Mouse (Mus musculus) forebrain, embryonic 13.5 days (tissue): ENCODE measurements around the gene Tcam1. TPM values are rescaled to one million over a fixed set of nuclear protein-coding genes. Genes with fewer than 3 reads are reported as not detected.

Experiments
- ATAC-seq: fragments of 200-750 bp; cut with Nextera tagmentation; 2 replicates; pipeline ENCODE4 v1.8.0; 2017
- H3K27ac ChIP-seq: fragments of 300-500 bp; sonication (generic); 2 replicates; pipeline ENCODE4 v1.5.1; 2015; ENCODE audit warnings: inconsistent platforms, mild to moderate bottlenecking, moderate library complexity
- H3K27me3 ChIP-seq: fragments of 300-500 bp; sonication (generic); 2 replicates; pipeline ENCODE4 v1.6.1; 2015; ENCODE audit warnings: mild to moderate bottlenecking, inconsistent platforms
- H3K36me3 ChIP-seq: fragments of 300-500 bp; sonication (generic); 2 replicates; pipeline ENCODE4 v1.6.1; 2015; ENCODE audit warnings: mild to moderate bottlenecking, inconsistent platforms; ENCODE audit not compliant: poor library complexity, severe bottlenecking
- H3K4me1 ChIP-seq: fragments of 300-500 bp; sonication (generic); 2 replicates; pipeline ENCODE4 v1.6.1; 2015; ENCODE audit warnings: inconsistent platforms
- H3K4me2 ChIP-seq: fragments of 300-500 bp; sonication (generic); 2 replicates; pipeline ENCODE4 v1.6.1; 2015; ENCODE audit warnings: inconsistent platforms, mild to moderate bottlenecking, moderate library complexity
- H3K4me3 ChIP-seq: fragments of 300-500 bp; sonication (generic); 2 replicates; pipeline ENCODE4 v1.5.1; 2015; ENCODE audit warnings: mild to moderate bottlenecking, inconsistent platforms
- H3K9ac ChIP-seq: fragments of 300-500 bp; sonication (generic); 2 replicates; pipeline ENCODE4 v1.6.1; 2015; ENCODE audit warnings: mild to moderate bottlenecking, inconsistent platforms
- H3K9me3 ChIP-seq: fragments of 300-500 bp; sonication (generic); replicated peaks from 2 replicates; pipeline ENCODE4 v1.6.1; 2016; ENCODE audit warnings: inconsistent platforms
- WGBS: fragments of 180-500 bp; shearing (Covaris S2); methylation state at CpG from one replicate; pipeline ENCODE4 v1.1.7; 2015; 5-methylcytosine and 5-hydroxymethylcytosine counted together
- polyA plus RNA-seq: library from polyadenylated mRNA; unstranded; fragments of >200 nt; fragmentation: Nextera tagmentation; extraction: Ambion mirVana; gene quantifications from 2 replicates; pipeline ENCODE4 v1.2.1, GENCODE M21; 2015

Tcam1 gene
- polyA plus RNA-seq, 1 experiment from 2014 or later = 0.10 TPM

DNA sequence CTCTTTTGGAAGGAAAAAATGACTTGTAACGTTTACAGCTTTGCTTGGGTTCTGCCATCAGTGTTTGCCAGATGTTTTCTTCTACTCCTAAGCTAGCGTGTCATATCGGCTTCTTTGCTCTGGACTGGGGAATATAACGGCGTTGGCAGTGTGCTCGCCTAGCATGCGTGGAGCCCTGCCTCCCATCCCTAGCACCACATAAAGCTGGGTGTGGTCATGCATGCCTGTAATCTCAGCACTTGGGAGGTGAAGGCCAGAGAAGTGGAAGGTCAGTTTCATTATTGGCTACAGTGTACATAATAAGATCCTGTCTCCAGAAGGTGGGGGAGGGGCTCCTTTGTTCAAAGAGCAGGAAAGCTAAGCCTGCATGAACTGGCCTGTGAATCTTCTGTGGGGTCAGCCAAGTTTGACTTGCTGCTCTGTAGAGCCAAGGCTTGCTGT, 1.5 kb upstream of the Tcam1 start:
- ATAC-seq = no peak
- whole genome bisulfite sequencing = 93% methylated on average over 7 of the region's 7 CpGs
- Histone ChIP-seq H3K36me3 (no peaks in the 10 kb centered on the region), H3K27me3 (0 out of 2 replicates have a peak, but pooled peaks cover 4% of the 10 kb centered on the region), H3K4me2 (no peak overlapping the region), H3K9me3 (no peaks in the 10 kb centered on the region), H3K4me1 (peaks cover 22% of the 10 kb centered on the region), H3K9ac (no peak overlapping the region), H3K27ac (no peak overlapping the region), H3K4me3 (no peak overlapping the region)

DNA sequence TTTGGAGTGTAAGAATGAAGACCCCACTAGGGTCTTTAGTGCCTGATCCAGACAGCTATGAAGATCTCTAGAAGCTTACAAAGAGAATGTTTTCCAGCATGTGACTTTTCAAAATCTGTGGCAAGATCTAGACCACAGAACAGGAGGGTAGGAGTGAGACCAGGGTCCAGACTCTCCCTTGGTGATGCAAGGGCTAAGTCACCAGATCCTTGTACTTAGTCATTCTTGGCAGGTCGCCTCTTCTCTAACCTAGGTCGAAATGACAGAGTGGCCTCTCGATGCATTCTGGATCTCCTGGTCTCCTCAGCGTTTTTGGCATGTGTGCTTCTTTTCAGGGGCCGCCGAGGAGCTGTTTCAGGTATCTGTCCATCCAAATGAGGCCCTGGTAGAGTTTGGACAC, 6.0 kb downstream of the Tcam1 start:
- WGBS = 85% methylated on average over 6 of the region's 6 CpGs
- ATAC-seq = no peak
- no peak overlapping the region for H3K27ac ChIP-seq

DNA sequence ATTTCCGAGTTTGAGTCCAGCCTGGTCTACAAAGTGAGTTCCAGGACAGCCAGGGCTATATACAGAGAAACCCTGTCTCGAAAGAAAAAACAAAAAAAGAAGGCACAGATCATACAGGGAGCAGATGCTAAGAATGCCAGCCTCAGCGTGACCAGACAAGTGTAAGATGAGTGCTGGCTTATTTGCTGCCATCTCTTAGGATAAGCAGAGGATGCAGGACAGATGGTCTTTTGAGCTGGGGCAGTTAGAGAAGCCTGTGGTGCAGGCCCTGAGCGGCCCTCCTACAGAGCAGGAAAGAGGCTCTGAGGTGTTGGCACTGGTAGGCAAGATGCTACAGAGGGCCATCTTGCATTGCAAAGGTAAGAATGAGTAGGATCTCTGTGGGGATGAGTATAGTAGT, 6.9 kb downstream of the Tcam1 start:
- Histone ChIP-seq H3K36me3 (no peaks in the 10 kb centered on the region), H3K9me3 (no peaks in the 10 kb centered on the region), H3K27ac (no peak overlapping the region), H3K9ac (no peak overlapping the region), H3K4me3 (no peak overlapping the region), H3K4me1 (peaks cover 9% of the 10 kb centered on the region), H3K4me2 (no peak overlapping the region), H3K27me3 (no peaks in the 10 kb centered on the region)
- no peak for ATAC-seq
- WGBS = 81% methylated on average over 4 of the region's 4 CpGs

More for the DNA sequence above, 6.0 kb downstream of the Tcam1 start:
- Histone ChIP-seq H3K4me1 (peaks cover 9% of the 10 kb centered on the region), H3K9ac (no peak overlapping the region), H3K9me3 (no peaks in the 10 kb centered on the region), H3K4me2 (no peak overlapping the region), H3K4me3 (no peak overlapping the region), H3K27me3 (0 out of 2 replicates have a peak, but pooled peaks cover 4% of the 10 kb centered on the region), H3K36me3 (no peaks in the 10 kb centered on the region)

DNA sequence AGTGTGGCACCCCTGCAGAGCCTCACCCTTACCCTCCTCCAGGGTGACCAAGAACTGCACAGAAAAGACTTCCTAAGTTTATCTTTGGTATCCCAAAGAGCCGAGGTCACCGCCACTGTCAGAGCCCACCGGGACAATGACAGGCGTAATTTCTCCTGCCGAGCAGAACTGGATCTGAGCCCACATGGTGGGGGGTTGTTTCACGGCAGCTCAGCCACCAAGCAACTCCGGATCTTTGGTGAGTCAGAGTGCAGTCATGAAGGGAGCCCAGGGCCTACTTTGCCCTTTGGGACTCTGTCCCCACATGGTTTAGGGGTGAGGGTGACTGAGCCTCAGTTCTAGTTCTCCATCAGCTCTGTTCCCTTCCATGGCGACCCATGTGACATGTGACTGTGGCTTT, 7.7 kb downstream of the Tcam1 start:
- Histone ChIP-seq H3K4me3 (no peak overlapping the region), H3K4me1 (peaks cover 9% of the 10 kb centered on the region), H3K27me3 (no peaks in the 10 kb centered on the region), H3K27ac (no peak overlapping the region), H3K4me2 (no peak overlapping the region), H3K9ac (no peak overlapping the region), H3K36me3 (no peaks in the 10 kb centered on the region), H3K9me3 (no peaks in the 10 kb centered on the region)
- 76% methylated on average over 8 of the region's 8 CpGs for WGBS
- ATAC-seq = no peak

DNA sequence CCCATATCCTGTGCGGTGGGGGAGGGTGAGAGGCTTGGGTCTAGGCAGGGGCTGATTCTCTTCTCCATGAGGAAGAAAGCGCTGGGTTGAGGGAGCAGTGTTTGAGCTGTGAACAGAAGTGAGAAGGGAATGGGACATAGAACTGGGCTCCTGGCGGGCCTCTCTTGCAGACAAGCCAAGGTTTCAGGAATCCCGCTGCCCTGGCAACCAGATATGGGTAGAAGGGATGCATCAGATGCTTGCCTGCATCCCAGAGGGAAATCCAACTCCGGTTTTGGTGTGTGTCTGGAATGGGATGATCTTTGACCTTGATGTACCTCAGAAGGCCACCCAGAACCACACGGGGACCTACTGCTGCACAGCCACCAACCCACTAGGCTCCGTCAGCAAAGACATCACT, 9.7 kb downstream of the Tcam1 start:
- H3K4me2 ChIP-seq = no peak overlapping the region
- H3K4me3 ChIP-seq = no peak overlapping the region
- H3K27me3 ChIP-seq = no peaks in the 10 kb centered on the region
- no peaks in the 10 kb centered on the region for H3K36me3 ChIP-seq
- no peak overlapping the region for H3K27ac ChIP-seq
- H3K9me3 ChIP-seq = no peaks in the 10 kb centered on the region
- no peak for ATAC-seq
- 93% methylated on average over 7 of the region's 7 CpGs for WGBS
- peaks cover 9% of the 10 kb centered on the region for H3K4me1 ChIP-seq
- no peak overlapping the region for H3K9ac ChIP-seq

DNA sequence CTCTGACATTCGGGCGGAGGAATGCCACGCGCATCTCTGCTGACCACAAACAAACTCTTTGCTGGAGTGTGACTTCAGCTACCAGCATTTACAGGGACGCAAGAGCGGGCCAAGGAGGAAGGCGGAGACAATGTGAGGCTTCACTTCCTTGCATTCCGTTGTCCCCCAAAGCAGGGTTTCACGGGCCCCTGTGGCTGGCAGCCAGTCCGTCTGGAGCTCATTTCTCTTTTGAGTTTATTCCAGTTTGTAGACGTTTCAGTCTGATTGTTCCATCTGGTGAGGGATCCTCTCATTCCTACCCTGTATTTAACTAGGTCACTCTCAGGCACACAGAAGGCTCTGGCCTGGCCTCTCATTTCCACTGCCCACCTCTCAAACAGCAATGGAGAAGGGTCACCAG, 10.5 kb downstream of the Tcam1 start:
- no peak overlapping the region for H3K4me3 ChIP-seq
- H3K4me2 ChIP-seq = no peak overlapping the region
- H3K4me1 ChIP-seq = peaks cover 9% of the 10 kb centered on the region
- 0 out of 2 replicates have a peak overlapping the region, but pooled peaks have one; percentile 21 for H3K9ac ChIP-seq
- no peaks in the 10 kb centered on the region for H3K9me3 ChIP-seq
- 68% methylated on average over 11 of the region's 11 CpGs for WGBS
- no peaks in the 10 kb centered on the region for H3K36me3 ChIP-seq
- no peak overlapping the region for H3K27ac ChIP-seq
- H3K27me3 ChIP-seq = no peaks in the 10 kb centered on the region
- no peak for ATAC-seq

DNA sequence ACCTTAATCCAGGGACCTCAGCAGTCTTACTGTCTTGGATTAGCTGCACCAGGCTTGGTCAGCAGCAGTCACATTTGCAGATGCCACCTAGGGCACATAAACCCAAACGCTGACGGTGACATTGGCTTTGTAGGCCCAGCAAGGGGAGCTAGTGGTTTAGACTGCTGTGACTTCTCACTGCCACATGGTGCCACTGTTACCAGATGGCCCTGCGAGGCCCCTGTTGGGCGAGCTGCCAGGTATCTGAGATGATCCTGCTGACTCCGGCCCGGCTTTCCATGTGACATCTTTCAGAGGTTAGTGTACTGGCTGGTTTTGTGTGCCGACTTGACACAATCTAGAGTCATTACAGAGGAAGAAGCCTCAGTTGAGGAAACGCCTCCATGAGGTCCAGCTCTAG, 12.9 kb downstream of the Tcam1 start:
- whole genome bisulfite sequencing = 65% methylated on average over 8 of the region's 8 CpGs

DNA sequence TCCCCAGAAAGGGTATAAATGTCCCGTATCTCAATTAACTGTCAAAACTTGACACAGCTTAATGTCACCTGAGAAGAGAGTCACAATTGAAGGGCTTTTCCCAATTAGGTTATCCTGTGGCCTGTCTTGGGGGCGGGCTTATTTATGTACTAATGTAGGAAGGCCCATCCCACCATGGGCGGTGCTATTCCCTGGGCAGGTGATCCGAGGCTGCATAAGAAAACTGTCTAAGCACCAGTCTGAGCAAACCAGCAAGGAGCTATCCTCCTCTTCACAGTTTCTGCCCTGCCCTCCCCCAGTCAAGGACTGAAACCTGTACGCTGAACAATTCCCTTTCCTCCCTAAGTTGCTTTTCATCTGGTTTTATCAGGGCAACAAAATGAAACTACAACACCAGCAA, 13.9 kb downstream of the Tcam1 start:
- WGBS = 89% methylated on average over 5 of the region's 5 CpGs
- Histone ChIP-seq H3K9ac (no peak overlapping the region), H3K27me3 (no peaks in the 10 kb centered on the region), H3K27ac (no peak overlapping the region), H3K36me3 (no peaks in the 10 kb centered on the region), H3K4me1 (peaks cover 9% of the 10 kb centered on the region), H3K9me3 (no peaks in the 10 kb centered on the region), H3K4me2 (no peak overlapping the region), H3K4me3 (no peak overlapping the region)
- ATAC-seq = no peak

More for the DNA sequence above, 12.9 kb downstream of the Tcam1 start:
- ATAC-seq = no peak
- Histone ChIP-seq H3K4me1 (peaks cover 9% of the 10 kb centered on the region), H3K27me3 (no peaks in the 10 kb centered on the region), H3K36me3 (no peaks in the 10 kb centered on the region), H3K9me3 (no peaks in the 10 kb centered on the region), H3K4me2 (no peak overlapping the region), H3K27ac (no peak overlapping the region), H3K4me3 (no peak overlapping the region), H3K9ac (no peak overlapping the region)

DNA sequence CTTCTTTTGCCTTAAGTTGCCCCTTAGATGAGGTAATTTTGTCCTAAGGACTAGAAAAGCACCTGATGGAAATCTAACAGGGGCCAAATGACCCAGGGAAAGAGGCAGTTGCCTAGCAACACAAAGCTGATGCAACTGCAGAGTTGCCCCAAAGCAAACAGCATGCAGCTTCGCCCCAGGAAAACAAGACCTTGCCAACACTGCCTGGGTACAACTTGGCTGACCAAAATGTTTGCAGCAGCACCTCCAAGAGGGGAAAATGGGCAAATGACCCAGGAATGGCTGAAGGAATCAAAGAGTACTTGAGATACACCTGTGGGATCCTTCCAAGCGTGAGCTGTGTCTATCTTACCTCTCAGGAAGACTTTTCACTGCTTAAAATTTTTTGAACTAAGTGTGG, 15.4 kb downstream of the Tcam1 start:
- peaks cover 6% of the 10 kb centered on the region for H3K4me1 ChIP-seq
- no peak overlapping the region for H3K9ac ChIP-seq
- no peak overlapping the region for H3K27ac ChIP-seq
- H3K9me3 ChIP-seq = no peaks in the 10 kb centered on the region
- no peak overlapping the region for H3K4me3 ChIP-seq
- no peaks in the 10 kb centered on the region for H3K27me3 ChIP-seq
- no peaks in the 10 kb centered on the region for H3K36me3 ChIP-seq
- H3K4me2 ChIP-seq = no peak overlapping the region
- WGBS = 83% methylated on average over 2 of the region's 2 CpGs
- ATAC-seq = no peak

DNA sequence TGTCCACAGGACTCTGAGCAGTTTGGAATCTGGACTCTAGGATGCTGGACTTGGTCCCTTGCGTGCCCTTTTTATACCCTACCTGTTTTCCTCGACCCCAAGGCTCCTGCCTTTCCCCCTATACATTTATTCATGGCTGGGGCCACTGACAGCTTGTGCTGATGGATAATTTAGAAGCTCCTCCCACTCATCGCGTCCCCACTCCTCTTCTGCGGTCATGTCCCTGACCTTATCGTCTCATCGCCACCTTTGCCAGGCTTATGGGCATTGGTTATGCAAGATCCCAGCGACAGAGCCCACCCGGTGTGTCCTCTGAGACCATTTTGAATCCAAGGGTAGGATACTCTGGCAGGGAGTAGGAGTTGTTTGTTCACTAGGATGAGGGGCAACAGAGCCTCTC, 25.3 kb downstream of the Tcam1 start, which contains the start of gene Gh:
Gh (minus strand) TSS at position 101 of the 400 bp plus-strand sequence.
- H3K4me2 ChIP-seq = no peak within 1 kb of the TSS
- WGBS = 87% methylated on average over 9 of the region's 9 CpGs
- no peak within 1 kb of the TSS for H3K9ac ChIP-seq
- H3K4me1 ChIP-seq = no peaks in the 10 kb centered on the region
- H3K27me3 ChIP-seq = no peaks in the 10 kb centered on the region
- no peak within 1 kb of the TSS for H3K4me3 ChIP-seq
- no peaks in the 10 kb centered on the region for H3K9me3 ChIP-seq
- H3K36me3 ChIP-seq = no peaks in the 10 kb centered on the region
- ATAC-seq = no peak
- H3K27ac ChIP-seq = no peak within 1 kb of the TSS

DNA sequence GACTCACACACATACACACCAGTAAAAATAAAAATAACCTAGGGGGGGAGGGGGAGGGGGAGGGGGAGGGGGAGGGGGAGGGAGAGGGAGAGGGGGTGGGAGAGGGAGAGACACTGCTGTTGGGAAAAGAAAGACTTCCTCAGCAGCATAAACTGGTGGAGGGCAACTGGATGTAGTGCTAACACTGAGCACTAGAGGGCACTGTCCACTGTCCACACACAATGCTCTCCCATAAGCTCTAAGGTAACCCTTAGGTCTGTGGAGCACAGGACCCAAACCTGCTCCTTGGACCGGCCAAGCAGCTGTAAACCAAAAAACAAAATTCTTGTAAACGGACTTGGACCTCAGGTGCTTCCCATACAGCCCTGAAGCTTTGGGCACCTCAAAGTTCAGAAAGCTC, 26.2 kb downstream of the Tcam1 start:
- ATAC-seq = 0 out of 2 replicates have a peak, but pooled peaks have one; percentile 53
- Histone ChIP-seq H3K9ac (no peak overlapping the region), H3K9me3 (no peaks in the 10 kb centered on the region), H3K4me1 (no peaks in the 10 kb centered on the region), H3K4me3 (no peak overlapping the region), H3K4me2 (no peak overlapping the region), H3K27ac (no peak overlapping the region), H3K27me3 (no peaks in the 10 kb centered on the region), H3K36me3 (no peaks in the 10 kb centered on the region)
- 21% methylated on average over 2 of the region's 2 CpGs for WGBS

DNA sequence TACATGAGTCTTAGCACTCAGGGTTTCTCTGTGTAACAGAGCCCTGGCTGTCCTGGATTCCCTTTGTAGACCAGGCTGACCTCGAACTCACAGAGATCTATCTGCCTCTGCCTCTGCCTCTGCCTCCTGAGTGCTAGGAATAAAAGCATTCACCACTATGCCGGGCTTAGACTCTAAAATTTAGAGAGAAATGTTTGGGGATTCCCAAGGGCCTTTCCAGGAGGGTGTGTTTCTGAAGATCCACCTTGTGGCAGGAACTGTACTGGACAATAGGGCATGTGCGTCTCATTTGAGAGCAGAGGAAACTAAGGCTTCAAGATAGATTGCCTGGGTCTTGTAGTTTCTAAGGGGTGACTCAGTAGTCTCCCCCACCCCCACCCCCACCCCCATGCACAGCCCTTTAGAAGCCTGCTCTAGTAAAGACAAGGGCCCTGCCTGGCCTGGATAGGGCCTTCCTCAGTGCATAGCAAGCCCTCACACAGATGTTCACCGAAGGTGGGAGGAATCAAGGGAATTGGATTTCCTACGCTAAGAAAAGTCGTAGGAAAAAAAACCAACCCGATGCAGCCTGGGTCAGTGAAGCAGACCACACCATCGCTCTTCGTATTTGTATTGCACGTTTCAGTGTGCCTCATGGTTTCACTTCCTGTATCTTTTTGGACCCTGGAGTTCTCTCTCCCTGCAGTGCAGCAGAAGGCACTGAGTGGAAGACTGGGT, 29.0 kb downstream of the Tcam1 start:
- H3K4me2 ChIP-seq = no peak overlapping the region

DNA sequence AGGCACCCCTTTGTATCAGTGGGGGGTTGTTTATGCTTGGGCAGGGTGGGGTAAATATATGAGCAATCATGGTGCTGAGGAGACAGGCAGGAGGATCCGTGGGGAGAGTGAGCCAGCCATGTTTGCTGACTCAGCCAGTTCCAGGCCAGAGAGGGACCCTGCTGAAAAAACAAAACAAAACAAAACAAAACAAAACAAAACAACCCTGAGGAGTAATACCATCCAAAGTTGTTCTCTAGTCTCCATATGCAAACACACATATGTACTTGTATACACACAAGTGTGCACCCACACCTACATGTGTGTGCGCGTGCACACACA, 29.6 kb downstream of the Tcam1 start:
- H3K36me3 ChIP-seq = no peaks in the 10 kb centered on the region
- no peak for ATAC-seq
- no peaks in the 10 kb centered on the region for H3K4me1 ChIP-seq
- no peak overlapping the region for H3K4me2 ChIP-seq
- 92% methylated on average over 3 of the region's 3 CpGs for WGBS
- no peak overlapping the region for H3K4me3 ChIP-seq
- no peak overlapping the region for H3K27ac ChIP-seq
- H3K27me3 ChIP-seq = no peaks in the 10 kb centered on the region
- H3K9ac ChIP-seq = no peak overlapping the region
- H3K9me3 ChIP-seq = no peaks in the 10 kb centered on the region

More for the DNA sequence above, 29.0 kb downstream of the Tcam1 start:
- Histone ChIP-seq H3K4me3 (no peak overlapping the region), H3K9ac (no peak overlapping the region), H3K9me3 (no peaks in the 10 kb centered on the region), H3K27ac (no peak overlapping the region), H3K4me1 (no peaks in the 10 kb centered on the region), H3K36me3 (no peaks in the 10 kb centered on the region), H3K27me3 (no peaks in the 10 kb centered on the region)
- ATAC-seq = no peak
- WGBS = 86% methylated on average over 10 of the region's 10 CpGs
